Mouse (Mus musculus) heart, adult 8-10 months (tissue): Measurements from ENCODE around the gene Vav1. TPM values are rescaled to one million over a fixed set of nuclear protein-coding genes. Genes with fewer than 3 reads are reported as not detected.
A peak's percentile ranks its signal among the peaks of the same experiment; 100 is the strongest.

Experiments
- DNase-seq: peaks from one replicate; pipeline ENCODE4 v3.0.0; 2022; ENCODE audit warnings: low spot score
- total RNA-seq, 4 experiments: library from RNA; stranded (reverse); gene quantifications; 2 replicates each; pipeline ENCODE4 v1.2.4; 2022

Gene Vav1
- total RNA-seq, 4 experiments from 2014 or later, result 1.1 to 1.9 (median 1.4) TPM

DNA sequence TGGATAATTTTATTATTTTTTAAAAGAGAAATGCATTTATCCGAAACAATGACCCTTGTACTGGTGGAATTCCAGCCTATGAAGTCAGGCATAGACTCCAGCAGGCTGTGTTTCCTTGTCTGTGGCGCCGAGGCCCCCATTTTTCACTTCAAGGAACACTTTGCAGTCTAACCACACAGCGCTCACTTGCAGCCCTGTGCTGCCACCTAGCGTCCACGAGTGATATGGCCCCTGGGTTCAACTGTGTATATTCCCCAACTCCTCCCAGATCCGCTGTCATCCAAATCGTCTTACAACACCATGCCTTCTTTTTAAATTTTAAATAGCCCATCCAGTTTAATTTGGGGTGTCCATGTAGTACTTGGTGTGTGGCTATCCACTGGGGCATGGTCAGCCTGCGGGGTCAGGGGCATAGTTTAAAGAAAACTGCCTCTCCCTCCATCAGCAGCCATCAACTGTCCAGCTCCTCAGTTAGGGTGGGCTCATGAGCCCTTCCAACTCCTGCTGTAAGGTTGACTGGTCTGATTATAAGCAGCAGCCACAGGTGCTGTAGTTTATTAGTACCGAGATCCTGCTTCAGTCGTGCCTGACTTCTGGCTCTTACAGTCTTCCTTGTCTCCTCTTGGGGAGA lies 56.9 kb downstream of the Vav1 start:
- DNase-seq, result peak; percentile 87

DNA sequence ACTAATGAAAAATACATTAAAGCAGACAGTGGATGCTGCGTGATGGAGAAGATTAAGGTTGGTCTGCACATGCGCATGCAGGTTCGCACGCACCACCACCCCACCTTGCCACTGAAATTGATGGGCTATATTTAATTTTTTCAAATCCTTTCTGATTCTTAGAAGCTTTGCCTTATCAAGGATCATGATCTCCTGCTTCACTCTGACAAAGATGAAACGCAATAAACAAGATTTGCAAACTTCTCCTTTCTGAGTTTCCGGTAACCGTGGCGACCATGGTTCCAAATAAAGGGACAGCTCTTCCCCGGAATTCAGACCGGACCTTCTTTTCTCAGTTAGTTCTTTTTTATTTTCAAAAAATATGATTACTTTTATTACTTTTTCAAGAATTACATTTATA lies 59.1 kb downstream of the Vav1 start:
- DNase-seq, result no peak

DNA sequence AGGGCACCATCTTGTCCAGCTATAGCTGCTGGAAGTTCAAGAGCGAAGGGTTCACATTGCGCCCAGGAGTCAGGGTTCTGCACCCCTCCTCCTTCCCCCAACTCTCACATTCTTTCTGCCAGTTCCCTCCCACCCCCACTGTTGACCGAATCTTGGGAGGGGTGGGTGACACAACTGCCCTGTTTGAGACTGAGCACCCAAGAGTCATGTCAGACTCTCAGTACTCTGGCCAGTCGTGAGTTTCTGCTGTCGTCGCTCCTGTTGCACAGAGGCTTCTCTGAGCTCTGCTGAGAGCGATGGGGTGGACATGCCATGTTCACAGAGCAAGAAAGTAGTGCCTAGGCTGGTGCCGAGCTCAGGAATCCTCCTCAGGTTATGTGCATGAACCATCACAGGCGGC lies 60.4 kb downstream of the Vav1 start:
- DNase-seq, result no peak

DNA sequence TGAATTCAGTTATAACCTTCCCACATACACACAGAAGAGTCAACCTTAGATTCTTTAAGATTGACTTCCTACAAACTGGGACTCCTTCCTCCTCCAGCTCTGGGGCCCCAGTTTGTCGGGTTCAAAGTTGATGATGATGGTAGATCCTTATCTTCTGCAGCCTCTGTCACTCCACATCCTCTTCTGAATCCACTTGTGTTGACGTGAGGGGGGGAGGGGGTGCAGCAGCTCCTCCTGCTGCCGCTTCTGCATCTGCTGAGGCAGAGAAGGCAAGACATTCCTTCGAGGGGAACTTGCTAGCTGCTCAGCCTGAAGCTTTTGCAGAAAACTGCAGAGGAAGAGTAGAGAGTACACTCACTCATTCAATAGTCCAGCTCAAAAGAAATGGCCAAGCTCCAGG lies 62.7 kb downstream of the Vav1 start:
- DNase-seq, result no peak

DNA sequence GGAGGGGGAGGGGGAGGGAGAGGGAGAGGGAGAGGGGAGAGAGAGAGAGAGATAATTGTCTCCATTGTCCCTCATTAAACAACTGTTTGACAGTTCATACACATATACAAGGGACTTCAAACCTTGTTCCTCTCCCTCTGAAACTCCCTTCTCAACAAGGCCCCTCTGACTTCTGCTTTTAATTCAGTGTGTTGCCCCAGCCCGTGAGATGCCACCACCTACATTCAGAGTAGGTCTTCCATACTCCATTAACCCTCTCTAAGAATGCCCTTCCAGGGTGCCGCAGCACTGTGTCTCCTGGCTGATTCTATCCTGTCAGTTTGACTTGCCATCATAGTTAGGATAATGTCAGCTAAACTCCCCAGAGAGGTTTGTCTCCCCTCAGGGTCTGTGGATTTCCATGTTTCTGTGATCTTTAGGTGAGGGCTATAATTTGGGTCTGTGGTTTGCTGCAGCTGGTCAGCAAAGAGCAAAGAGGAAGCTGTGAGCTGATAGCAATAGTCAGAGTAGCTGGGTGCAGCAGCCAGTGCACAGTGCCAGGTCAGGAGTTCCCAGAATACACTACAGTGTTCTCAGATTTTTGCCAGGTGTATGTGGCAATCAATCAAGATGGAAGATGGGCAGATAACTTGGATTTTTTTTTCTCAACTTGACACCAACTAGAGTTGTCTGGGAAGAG lies 65.3 kb downstream of the Vav1 start:
- DNase-seq, result no peak

DNA sequence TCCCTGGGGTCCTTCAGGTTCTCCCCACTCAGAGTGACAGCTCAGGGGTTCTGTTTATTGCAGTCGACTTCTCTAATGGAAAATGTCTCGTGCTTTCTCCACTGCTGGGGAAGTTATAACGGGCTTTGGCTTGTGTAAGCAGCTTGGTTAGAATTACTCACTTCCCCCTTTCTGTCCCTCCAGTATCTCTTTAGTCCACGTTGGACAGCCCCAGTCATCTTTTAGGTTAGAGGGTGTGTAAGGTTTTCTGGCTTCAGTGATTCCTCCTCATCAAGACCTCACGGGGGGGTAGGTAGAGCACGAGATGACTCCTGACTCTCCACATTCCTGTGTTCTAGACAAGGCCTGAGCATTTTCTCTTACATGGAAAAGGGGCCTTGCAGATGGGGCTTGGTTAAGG lies 68.1 kb downstream of the Vav1 start:
- no peak for DNase-seq

DNA sequence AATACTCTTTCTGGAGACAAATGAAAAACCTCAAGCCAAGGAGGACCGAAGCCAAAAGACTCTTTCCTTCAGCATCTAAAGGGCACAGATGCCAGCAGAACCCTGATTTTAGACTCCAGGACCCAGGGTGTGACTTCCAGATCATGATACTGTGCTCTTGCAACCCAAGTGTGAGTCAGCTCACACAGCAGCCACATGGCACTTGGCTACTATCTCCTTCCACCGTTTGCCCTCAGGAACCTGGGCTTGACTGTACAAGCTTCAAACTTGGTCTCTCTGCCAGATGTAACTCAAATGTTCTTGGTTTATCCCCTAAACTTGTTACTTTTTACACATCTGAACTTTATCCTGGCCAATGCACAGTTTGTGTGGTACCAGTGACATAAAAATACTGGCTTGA lies 68.9 kb downstream of the Vav1 start:
- DNase-seq, result no peak

DNA sequence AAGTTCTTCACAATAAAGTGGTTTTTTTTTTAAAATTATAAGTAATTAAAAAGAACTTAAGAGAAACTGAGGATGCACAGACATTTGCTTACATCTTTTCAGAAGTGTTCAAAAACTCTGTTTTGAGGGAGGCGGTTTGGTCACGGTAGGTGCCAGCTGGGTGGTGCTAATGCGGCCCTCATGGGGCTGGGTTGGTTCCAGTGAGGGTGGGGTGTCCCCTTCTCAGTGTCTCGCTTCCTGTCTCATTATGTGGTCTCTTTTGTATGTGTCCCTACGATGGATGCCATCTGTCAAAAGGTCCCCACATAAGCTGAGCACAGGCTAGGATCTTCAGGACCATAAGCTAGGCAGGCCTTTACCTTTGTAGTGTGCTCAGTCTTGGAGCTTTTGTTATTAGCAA lies 70.2 kb downstream of the Vav1 start:
- DNase-seq, result no peak

DNA sequence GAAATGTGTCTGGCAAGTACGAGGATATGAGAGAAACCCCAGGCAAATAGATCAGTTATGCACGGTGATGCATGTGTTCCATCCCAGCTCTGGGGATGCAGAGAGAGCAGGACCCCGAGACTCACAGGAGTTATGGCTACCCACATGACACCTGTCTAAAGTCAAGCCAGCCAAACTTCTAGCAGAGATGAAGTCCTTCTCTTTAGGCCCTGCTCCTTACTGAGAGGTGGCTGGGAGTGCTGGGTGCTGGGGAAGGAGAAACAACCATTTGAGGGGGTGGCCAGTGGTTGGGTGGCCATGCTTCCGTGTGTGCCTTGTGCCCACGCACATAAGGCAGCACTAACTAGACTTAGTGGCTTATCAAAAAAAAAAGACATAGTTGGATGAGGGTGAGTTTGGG lies 71.3 kb downstream of the Vav1 start:
- no peak for DNase-seq

DNA sequence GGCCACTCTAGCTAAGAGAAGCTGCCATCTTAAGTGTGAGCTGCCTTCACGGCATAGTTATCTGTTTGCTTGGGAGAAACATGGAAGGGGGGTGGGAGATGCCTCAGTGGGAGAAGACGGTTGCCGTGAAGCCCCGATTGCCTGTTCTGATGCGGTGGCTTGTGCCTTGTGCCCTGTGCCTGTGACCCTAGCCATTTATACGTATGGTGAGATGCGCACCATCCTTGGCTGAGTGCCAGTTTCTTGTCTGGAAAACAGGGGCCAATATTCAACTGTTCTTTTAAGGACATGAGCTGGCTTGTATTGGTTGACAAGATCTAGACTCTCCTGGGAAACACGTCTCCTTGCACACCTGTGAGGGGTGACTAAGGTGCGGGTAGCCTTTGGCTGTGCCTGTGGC lies 72.2 kb downstream of the Vav1 start:
- DNase-seq, result no peak

DNA sequence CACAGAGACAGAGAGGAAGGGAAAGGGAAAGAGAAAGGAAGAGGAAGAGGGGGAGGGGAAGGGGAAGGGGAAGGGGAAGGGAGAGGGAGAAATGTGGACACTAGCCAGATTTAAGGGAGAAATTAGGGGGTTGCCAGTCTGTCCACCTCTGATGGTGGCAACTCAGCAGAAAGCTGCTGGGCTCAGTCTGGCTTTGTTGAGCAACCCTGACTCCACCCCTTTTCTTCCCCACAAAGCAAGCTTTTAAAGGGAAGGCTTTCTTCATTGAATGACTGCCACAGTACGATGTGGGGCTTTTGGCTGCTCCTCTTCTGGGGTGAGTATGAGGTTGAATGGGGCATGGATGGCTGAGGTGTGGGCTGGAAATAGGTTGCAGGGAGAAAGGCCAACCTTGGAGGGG lies 79.5 kb downstream of the Vav1 start, which contains the start of gene Adgre1:
Gene Adgre1 (plus strand): TSS at position 251 of the 400 bp plus-strand sequence.
- DNase-seq, result no peak

DNA sequence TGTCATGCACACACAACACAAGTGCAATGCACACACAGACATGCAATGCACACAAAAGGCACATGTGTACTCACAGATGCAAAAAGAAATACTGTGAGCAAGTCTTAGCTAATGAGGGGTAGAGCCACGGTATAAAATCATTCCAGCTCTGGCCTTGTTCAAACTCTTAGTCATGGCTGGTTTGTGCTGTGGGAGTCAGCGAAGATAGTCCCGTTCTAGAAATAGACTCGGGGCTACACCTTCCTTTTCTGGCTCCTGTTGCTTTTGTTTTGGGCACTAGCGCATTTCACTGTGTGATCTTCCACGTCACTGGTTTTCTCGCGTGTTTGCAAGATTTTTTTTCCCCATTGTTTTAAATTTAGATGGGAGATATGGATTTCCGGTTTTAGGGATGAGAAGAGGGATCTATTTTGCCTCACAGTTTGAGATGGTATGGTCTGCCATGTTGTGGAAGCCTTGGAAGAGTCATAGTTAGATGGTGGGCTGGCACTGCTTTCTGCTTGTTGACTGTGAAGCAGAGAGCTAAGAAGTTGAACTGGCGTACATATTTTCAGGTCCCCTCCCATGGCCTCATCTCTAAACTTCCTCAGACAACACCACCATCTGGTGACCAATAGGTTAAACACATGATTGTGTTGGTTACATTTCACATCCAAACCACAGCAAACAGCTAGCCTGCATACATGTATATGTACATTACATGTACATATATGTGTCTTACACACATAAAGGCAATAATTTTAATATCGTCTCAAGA lies 80.8 kb downstream of the Vav1 start:
- DNase-seq, result no peak

Other genes with a start within 250 kb of the Vav1 start
- gene Khsrp, start 247.6 kb upstream of the Vav1 start, total RNA-seq, result 10 to 100 TPM; 35.0 to 47.6 (median 38.6) TPM
- not detected for gene Slc25a41, start 237.4 kb upstream of the Vav1 start, total RNA-seq
- gene Crb3, start 220.0 kb upstream of the Vav1 start, total RNA-seq, result under 1 TPM in 2 of 4 experiments, not detected in 2; 0.23 to 0.72 TPM
- 10 to 100 TPM; 64.7 to 74.7 (median 70.4) TPM for gene Slc25a23, start 219.2 kb upstream of the Vav1 start, total RNA-seq
- 1 to 10 TPM in 2 of 4 experiments, under 1 TPM in 2; 0.90 to 1.6 (median 1.2) TPM for gene Dennd1c, start 200.6 kb upstream of the Vav1 start, total RNA-seq
- 1 to 10 TPM; 1.1 to 1.7 (median 1.4) TPM for gene Tubb4a, start 191.3 kb upstream of the Vav1 start, total RNA-seq
- under 1 TPM; 0.25 to 0.83 (median 0.43) TPM for gene Tnfsf9, start 173.8 kb upstream of the Vav1 start, total RNA-seq
- gene Cd70, start 129.3 kb upstream of the Vav1 start, total RNA-seq, result not detected
- gene Tnfsf14, start 84.9 kb upstream of the Vav1 start, total RNA-seq, result under 1 TPM in 1 of 4 experiments, not detected in 3; 0.20 TPM
- 100 to 1,000 TPM in 2 of 4 experiments, 10 to 100 TPM in 2; 65.8 to 155 (median 120) TPM for gene C3, start 51.0 kb upstream of the Vav1 start, total RNA-seq
- gene Gpr108, start 30.7 kb upstream of the Vav1 start, total RNA-seq, result 10 to 100 TPM; 29.1 to 35.0 (median 31.0) TPM
- 100 to 1,000 TPM; 117 to 154 (median 134) TPM for gene Trip10, start 29.6 kb upstream of the Vav1 start, total RNA-seq
- gene Adgre1, start 79.6 kb downstream of the Vav1 start, total RNA-seq, result 10 to 100 TPM in 1 of 4 experiments, 1 to 10 TPM in 3; 4.0 to 16.4 (median 5.3) TPM